Mouse (Mus musculus) bone marrow macrophage, adult 2 months (primary cell): ENCODE data around the gene Laptm4a. TPM values are rescaled to one million over a fixed set of nuclear protein-coding genes. Genes with fewer than 3 reads are reported as not detected.
A peak's percentile ranks its signal among the peaks of the same experiment; 100 is the strongest.

ENCODE experiments used
- H3K27ac ChIP-seq: 2 replicates; pipeline ENCODE4 v1.5.1; 2012; ENCODE audit warnings: low read depth, low read length; ENCODE audit not compliant: insufficient read depth
- H3K4me1 ChIP-seq: 2 replicates; pipeline ENCODE4 v1.6.1; 2012; ENCODE audit warnings: low read length; ENCODE audit not compliant: control insufficient read depth, insufficient read depth
- H3K4me3 ChIP-seq: 2 replicates; pipeline ENCODE4 v1.5.1; 2012; ENCODE audit warnings: mild to moderate bottlenecking, low read length, moderate library complexity; ENCODE audit not compliant: insufficient read depth
- CTCF ChIP-seq: IDR thresholded peaks from 2 replicates; pipeline ENCODE4 v1.5.1; 2012; ENCODE audit warnings: low read depth, mild to moderate bottlenecking, low read length, moderate library complexity
- POLR2A ChIP-seq: IDR thresholded peaks from 2 replicates; pipeline ENCODE4 v1.6.1; 2012; ENCODE audit warnings: mild to moderate bottlenecking, low read depth, low read length, borderline replicate concordance
- polyA plus RNA-seq: library from polyadenylated mRNA; stranded (reverse); fragments of >200 nt; gene quantifications from 2 replicates; pipeline ENCODE4 v1.2.4, GENCODE M21; 2012; ENCODE audit not compliant: missing spikeins, insufficient read depth, insufficient read length

The Laptm4a gene
- polyA plus RNA-seq, 1 experiment: 417 TPM

DNA sequence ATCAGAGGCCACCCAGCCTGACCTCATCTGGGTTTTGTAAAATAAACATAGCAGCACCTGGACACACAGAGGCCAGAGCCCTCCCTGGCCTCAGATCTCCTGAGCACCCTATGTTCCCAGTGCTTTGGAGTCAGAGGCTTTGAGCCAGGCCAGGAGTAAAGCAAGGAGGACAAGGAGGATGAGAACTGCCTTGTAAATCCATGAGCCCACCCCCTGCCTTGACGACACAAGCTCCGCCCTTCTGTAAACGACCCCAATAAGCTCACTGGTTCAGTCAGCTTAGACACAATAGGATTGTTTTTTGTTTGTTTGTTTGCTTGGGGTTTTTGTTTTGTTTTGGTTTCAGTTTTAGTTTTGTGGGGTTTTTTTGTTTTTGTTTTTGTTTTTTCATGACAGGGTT is 19.0 kb upstream of the Laptm4a start:
- Histone ChIP-seq H3K4me3 (no peak overlapping the region), H3K27ac (no peak overlapping the region), H3K4me1 (peaks cover 3% of the 10 kb centered on the region)
- TF ChIP-seq CTCF: no peak
- TF ChIP-seq POLR2A: no peak

DNA sequence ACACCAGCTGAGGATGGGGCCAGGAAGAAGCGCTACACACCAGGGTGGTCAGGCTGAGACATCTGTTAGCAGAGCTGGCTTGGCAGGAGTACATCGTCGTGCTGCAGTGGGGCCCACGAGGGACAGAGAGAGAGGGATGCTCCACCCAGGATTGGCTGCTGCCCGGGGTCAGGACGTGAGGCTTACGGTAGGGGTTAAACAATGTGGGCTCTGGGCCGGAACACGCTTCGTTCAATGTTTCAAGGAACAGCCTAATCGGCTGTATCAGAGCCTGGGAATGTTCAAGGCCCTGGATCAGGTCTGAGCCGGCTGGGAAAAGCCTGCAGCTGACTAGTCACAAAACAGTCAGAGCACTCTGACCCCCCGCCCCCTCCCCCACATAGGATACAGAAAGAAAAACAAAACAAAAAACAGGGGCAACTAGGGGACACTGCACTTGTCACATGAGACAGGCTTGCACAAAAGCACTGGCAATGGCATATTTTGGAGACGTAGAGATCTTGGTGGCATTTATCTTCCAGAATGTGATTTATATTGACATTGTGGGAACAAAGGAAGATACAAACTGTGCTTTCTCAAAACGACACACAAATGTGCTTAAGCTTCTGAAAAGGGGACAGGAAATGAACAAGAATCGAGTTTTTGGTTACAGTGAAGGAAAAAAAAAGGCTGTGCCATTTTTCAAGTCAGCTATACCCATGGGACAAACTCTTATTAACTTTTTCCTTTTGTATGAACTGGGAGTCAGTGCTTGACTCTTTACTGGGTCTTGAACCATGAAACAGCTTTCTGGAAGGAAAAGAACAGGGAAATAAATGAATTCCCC is 8.4 kb upstream of the Laptm4a start:
- TF ChIP-seq CTCF: no peak
- no peak for TF ChIP-seq POLR2A
- Histone ChIP-seq H3K4me3 (no peak overlapping the region), H3K27ac (no peak overlapping the region), H3K4me1 (no peaks in the 10 kb centered on the region)

- H3K27ac ChIP-seq: no peak overlapping the region
- no peak for TF ChIP-seq POLR2A
- H3K4me1 ChIP-seq: no peaks in the 10 kb centered on the region
- no peak overlapping the region for H3K4me3 ChIP-seq
Measured at GRCm38 (mm10) chr12:8913701-8914340, 7.6 kb upstream of the Laptm4a start.

DNA sequence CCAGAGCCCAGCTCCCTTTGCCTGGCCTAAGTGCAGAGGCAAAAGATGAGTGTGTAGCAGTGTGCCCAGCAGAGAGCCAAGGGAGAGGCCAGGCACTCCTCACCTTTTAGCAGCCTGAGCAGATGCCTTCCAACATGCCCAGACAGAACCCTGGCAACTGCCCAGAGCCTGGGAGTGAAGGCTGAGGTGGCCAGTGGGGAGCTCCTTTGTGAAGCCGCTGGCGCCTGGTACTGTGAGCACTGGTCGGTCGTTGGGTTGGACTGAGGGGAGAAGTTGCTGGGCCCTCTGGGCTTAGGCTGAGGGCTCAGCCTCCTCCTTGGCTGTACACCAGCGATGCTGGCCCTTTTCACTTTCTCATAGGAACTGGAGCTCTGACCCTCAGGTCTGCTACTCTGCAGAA is 5.1 kb upstream of the Laptm4a start:
- Histone ChIP-seq H3K4me3 (no peak overlapping the region), H3K27ac (no peak overlapping the region), H3K4me1 (peaks cover 7% of the 10 kb centered on the region)
- TF ChIP-seq POLR2A (no peak), CTCF (no peak)

- no peak overlapping the region for H3K27ac ChIP-seq
- no peak for TF ChIP-seq CTCF
- no peak for TF ChIP-seq POLR2A
- peaks cover 9% of the 10 kb centered on the region for H3K4me1 ChIP-seq
- H3K4me3 ChIP-seq: no peak overlapping the region
Measured at GRCm38 (mm10) chr12:8919231-8919630, 2.2 kb upstream of the Laptm4a start.

- H3K27ac ChIP-seq: peak overlapping the region; percentile 97
- peaks cover 21% of the 10 kb centered on the region for H3K4me1 ChIP-seq
- peak overlapping the region; percentile 97 for H3K4me3 ChIP-seq
- TF ChIP-seq POLR2A (no peak), CTCF (no peak)
Measured at GRCm38 (mm10) chr12:8920996-8921393, 469 bp upstream of the Laptm4a start.

GRCm38 (mm10) chr12:8922369-8923124 is 1.1 kb downstream of the Laptm4a start:
- peak overlapping the region; percentile 98 for H3K27ac ChIP-seq
- TF ChIP-seq CTCF (no peak), POLR2A (no peak)
- H3K4me1 ChIP-seq: peaks cover 31% of the 10 kb centered on the region
- peak overlapping the region; percentile 97 for H3K4me3 ChIP-seq

- Histone ChIP-seq H3K4me3 (peak overlapping the region; percentile 97), H3K27ac (peak overlapping the region; percentile 98), H3K4me1 (peaks cover 32% of the 10 kb centered on the region)
- no peak for TF ChIP-seq POLR2A
- TF ChIP-seq CTCF: no peak
Measured at GRCm38 (mm10) chr12:8923125-8923410, 1.6 kb downstream of the Laptm4a start.

DNA sequence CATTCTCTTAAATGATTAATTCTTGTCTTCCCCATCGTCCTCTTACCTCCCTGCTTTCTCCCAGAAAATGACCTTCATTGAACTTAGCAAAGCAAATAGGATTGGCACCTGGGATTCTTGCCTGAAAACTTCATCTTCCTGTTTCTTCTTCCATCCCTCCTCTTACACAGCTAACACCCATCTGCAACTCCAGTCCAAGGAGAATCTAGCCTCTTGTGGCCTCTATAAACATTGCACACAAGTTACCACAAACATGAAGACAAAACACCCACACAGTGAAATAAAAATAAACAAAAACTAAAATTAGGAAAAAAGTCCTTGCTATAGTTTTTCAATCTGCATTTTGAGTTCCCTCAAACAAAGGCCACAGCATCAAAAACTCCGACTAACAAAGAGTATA is 2.1 kb downstream of the Laptm4a start:
- peak overlapping the region; percentile 98; the same call in 1 of the 2 replicates for H3K27ac ChIP-seq
- no peak for TF ChIP-seq POLR2A
- TF ChIP-seq CTCF: no peak
- peaks cover 37% of the 10 kb centered on the region for H3K4me1 ChIP-seq
- H3K4me3 ChIP-seq: peak overlapping the region; percentile 97

DNA sequence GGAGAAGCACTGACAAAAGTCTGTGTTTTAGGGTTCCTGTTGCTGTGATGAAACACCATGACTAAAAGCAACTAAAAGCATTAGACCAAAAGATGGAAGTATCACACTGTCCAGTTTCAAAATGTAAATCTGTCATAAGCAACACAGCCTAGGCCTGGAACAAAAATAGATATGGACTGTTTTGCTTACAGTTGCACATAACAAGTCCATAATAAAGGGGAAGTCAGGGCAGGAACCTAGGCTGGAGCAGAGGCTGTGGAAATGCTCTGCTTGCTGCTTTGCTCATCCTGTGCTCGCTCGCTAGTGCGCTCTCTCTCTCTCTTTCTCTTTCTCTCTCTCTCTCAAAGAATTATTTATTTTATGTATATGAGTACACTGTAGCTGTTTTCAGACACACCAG is 6.2 kb downstream of the Laptm4a start:
- Histone ChIP-seq H3K4me3 (peak overlapping the region; percentile 57), H3K4me1 (peaks cover 50% of the 10 kb centered on the region), H3K27ac (peak overlapping the region; percentile 87)
- TF ChIP-seq CTCF (no peak), POLR2A (no peak)
